Mouse (Mus musculus): ENCODE data around the gene Tmem132c. TPM values are rescaled to one million over a fixed set of nuclear protein-coding genes. Genes with fewer than 3 reads are reported as not detected.
A peak's percentile ranks its signal among the peaks of the same experiment; 100 is the strongest.

Gene Tmem132c
- total RNA-seq, 4 experiments from 2014 or later: 0.35 to 0.75 (median 0.39) TPM

DNA sequence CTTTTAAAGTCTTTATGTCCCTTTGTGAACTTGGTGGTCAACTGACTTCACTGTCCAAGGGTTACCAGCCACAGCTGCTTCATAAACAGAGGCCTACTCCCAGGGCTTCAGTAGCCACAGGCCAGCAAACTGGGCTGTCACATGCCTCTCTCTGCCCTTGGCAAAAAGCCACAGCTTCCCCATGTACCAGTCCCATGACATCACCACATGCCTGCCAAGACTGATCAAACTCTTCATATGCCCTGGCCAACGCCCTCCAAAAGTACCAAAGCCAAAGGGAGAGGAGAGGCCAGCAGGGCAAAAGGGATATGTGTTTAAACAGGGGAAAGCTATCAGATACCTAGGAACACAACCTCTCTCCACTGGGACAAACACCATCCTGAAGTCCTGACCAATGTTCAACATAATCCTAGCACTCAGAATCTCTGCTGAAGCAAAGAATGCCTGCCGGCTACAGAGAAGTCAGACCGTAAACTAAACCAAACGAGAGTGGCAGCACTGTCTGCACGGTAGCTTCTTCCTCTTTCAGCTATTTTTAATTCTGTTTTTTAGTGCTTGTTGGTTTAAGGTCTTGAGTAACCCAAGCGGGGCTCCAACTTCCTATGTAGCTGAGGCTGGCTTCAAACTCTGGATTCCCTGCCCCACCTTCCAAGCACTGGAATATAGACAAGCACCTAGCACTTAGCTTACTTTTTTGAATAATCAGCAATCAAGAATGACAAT, 369.3 kb downstream of the Tmem132c start:
- DNase-seq: peak; percentile 66

DNA sequence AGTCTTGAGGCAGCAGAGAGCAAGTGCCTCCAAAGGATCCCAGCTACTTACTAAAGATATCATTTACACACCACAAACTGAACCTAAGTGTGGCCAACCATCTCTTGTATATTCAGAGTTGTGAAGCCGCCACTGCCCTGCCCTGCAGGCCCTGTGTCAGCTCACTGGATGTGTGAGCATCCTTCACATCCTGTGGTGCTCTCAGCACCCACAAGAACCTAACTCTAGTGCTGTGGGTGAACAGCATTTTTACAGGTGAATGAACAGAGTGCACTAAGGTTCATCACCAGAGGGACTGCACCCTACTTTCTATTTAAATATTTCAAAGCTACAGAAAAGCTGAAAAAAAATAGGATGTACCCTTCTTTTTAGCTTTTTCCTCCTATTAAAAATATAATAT, 370.3 kb downstream of the Tmem132c start:
- DNase-seq: no peak

DNA sequence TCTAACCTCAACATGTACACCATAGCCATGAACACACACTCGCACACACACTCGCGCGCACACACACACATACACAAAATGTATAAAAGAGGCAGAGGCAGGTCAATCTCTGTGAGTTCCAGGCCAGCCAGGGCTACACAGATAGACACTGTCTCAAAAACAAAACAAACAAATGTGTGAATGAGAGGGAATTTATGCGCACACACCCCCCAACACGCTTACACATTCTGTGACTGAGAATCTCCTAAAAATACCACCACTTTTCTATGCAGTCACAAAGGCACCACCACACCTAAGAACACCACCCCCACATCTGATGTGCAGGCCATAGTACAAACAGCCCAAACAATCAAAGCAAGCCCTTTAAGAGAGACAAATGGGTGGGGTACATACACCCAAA, 370.8 kb downstream of the Tmem132c start:
- DNase-seq: no peak

All from adrenal gland, adult 8-10 months (tissue).